Mouse (Mus musculus) cerebellum, adult 11-12 months (tissue): ENCODE measurements at regions not wholly inside any gene's neighbourhood (a gene's known extent, or its start where the extent isn't known, plus 50 kb on each side); places are given as distances from the start of the nearest gene placed in this dataset.

Experiments
- DNase-seq: peaks from one replicate; pipeline ENCODE4 v3.0.0; 2022

- DNase-seq = no peak
These were observed 169.3 kb upstream of the Lyplal1 start for GRCm38 (mm10) chr1:186286401-186286800.

- no peak for DNase-seq
These were observed 161.0 kb upstream of the Lyplal1 start for GRCm38 (mm10) chr1:186277981-186278634.

GRCm38 (mm10) chr1:186271436-186271835 is 154.3 kb upstream of the Lyplal1 start:
- DNase-seq = no peak

- DNase-seq = no peak
These were observed 150.2 kb upstream of the Lyplal1 start for GRCm38 (mm10) chr1:186267317-186267716.

- DNase-seq = no peak
These were observed 147.5 kb upstream of the Lyplal1 start for GRCm38 (mm10) chr1:186264639-186265038.

GRCm38 (mm10) chr1:186263955-186264354 is 146.8 kb upstream of the Lyplal1 start:
- no peak for DNase-seq

GRCm38 (mm10) chr1:186263196-186263595 is 146.1 kb upstream of the Lyplal1 start:
- no peak for DNase-seq

GRCm38 (mm10) chr1:186262040-186262439 is 144.9 kb upstream of the Lyplal1 start:
- no peak for DNase-seq

- no peak for DNase-seq
These were observed 144.3 kb upstream of the Lyplal1 start for GRCm38 (mm10) chr1:186261326-186261833.

- DNase-seq = no peak
These were observed 140.5 kb upstream of the Lyplal1 start for GRCm38 (mm10) chr1:186257611-186258010.

- no peak for DNase-seq
These were observed 138.5 kb upstream of the Lyplal1 start for GRCm38 (mm10) chr1:186255476-186256080.

GRCm38 (mm10) chr1:186254500-186254899 is 137.4 kb upstream of the Lyplal1 start:
- no peak for DNase-seq

GRCm38 (mm10) chr1:186252551-186252950 is 135.4 kb upstream of the Lyplal1 start:
- DNase-seq = no peak

GRCm38 (mm10) chr1:186250316-186250715 is 133.2 kb upstream of the Lyplal1 start:
- no peak for DNase-seq

GRCm38 (mm10) chr1:186249214-186249613 is 132.1 kb upstream of the Lyplal1 start:
- DNase-seq = no peak

GRCm38 (mm10) chr1:186245723-186246440 is 128.8 kb upstream of the Lyplal1 start:
- DNase-seq = no peak

GRCm38 (mm10) chr1:186241112-186241511 is 124.0 kb upstream of the Lyplal1 start:
- DNase-seq = no peak

GRCm38 (mm10) chr1:186237556-186237955 is 120.4 kb upstream of the Lyplal1 start:
- DNase-seq = no peak

GRCm38 (mm10) chr1:186236267-186237020 is 119.3 kb upstream of the Lyplal1 start:
- no peak for DNase-seq

GRCm38 (mm10) chr1:186234536-186234935 is 117.4 kb upstream of the Lyplal1 start:
- no peak for DNase-seq

GRCm38 (mm10) chr1:186230476-186230875 is 113.4 kb upstream of the Lyplal1 start:
- no peak for DNase-seq

GRCm38 (mm10) chr1:186229856-186230255 is 112.7 kb upstream of the Lyplal1 start:
- no peak for DNase-seq

- no peak for DNase-seq
These were observed 111.3 kb upstream of the Lyplal1 start for GRCm38 (mm10) chr1:186228396-186228795.
